ENCODE assay signal across 21 mouse cellular contexts in the genomic region with DNA sequence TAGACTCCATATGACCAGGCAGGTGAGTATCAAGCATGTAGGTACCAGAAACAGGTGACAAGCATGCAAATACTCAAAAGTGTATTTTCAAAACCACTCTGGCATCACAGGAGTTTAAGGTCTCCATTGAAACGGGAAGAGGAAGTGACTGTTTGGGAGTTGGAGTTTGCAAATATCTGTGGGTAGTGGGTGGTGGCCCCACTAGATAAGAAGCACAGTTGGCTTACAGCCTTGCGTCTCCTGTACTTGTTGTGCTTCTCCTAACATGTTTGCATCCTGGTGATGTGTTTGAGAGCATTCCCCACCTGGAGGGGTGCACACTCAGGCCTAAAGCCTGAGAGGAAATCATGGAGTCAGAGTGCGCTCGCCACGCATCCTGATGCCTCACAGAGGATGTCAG. TPM values are rescaled to one million over a fixed set of nuclear protein-coding genes. Genes with fewer than 3 reads are reported as not detected.
A peak's percentile ranks its signal among the peaks of the same experiment; 100 is the strongest.
DNase-seq lines count a peak whose midpoint lies in the region; ATAC-seq and TF ChIP-seq lines count a peak whose summit lies in the region.
"Had no signal": no experiment of that assay in that cellular context is flagged by ENCODE, and none has a peak within 500 bp of the region (broad histone marks: within the 10 kb centered on the region; RNA-seq: fewer than 3 reads in every experiment).

No protein-coding gene starts in this region.

- H3K27ac ChIP-seq in liver, postnatal 0 days (ENCODE audit: low read depth), result no peak overlapping the region
- H3K27ac ChIP-seq in intestine, embryonic 15.5 days, result no peak overlapping the region
- H3K27ac ChIP-seq: embryonic facial prominence, embryonic 15.5 days; forebrain, embryonic 10.5 days; forebrain, embryonic 15.5 days; heart, embryonic 13.5 days; hindbrain, embryonic 15.5 days had no signal

- no peaks in the 10 kb centered on the region for H3K36me3 ChIP-seq in liver, postnatal 0 days (replicated peaks; ENCODE audit: insufficient read depth, low read length)
- H3K36me3 ChIP-seq in intestine, embryonic 15.5 days, result no peaks in the 10 kb centered on the region
- H3K36me3 ChIP-seq: embryonic facial prominence, embryonic 15.5 days; forebrain, embryonic 10.5 days; forebrain, embryonic 15.5 days; heart, embryonic 13.5 days; hindbrain, embryonic 15.5 days had no signal

- no peak for TF ChIP-seq CTCF in liver, postnatal 0 days (IDR thresholded peaks at IDR 0.05; ENCODE audit: low read depth)

- H3K4me3 ChIP-seq in liver, postnatal 0 days (ENCODE audit: low read depth, low read length), result no peak overlapping the region
- H3K4me3 ChIP-seq in intestine, embryonic 15.5 days (replicated peaks), result no peak overlapping the region
- H3K4me3 ChIP-seq: embryonic facial prominence, embryonic 15.5 days; erythroblast, embryonic 14.5 days; forebrain, embryonic 10.5 days; forebrain, embryonic 15.5 days; heart, embryonic 13.5 days; hindbrain, embryonic 15.5 days had no signal

- peak; percentile 46 for DNase-seq in kidney, postnatal 10 days
- DNase-seq in kidney, adult 18-20 months, result no peak
- DNase-seq in MEL-GATA-1-ER (ENCODE audit: extremely low read depth, low read depth), result peak; percentile 91
- no peak for DNase-seq in liver, postnatal 0 days
- no peak for DNase-seq in heart, adult 9 months (ENCODE audit: low spot score in 2 of 2)
- DNase-seq in right cerebral cortex, postnatal 10 days (ENCODE audit: low spot score in 2 of 2), result no peak
- DNase-seq: adrenal gland, postnatal 25 days; cerebellum, adult 18-20 months; cerebellum, adult 9-11 months; cerebellum, postnatal 36 days; embryo, embryonic 11 days; gastrocnemius, postnatal 14 days; heart, postnatal 36 days had no signal

- no peak overlapping the region for H3K4me2 ChIP-seq in liver, postnatal 0 days (ENCODE audit: low read depth, low read length)
- no peak overlapping the region for H3K4me2 ChIP-seq in intestine, embryonic 15.5 days (replicated peaks)
- H3K4me2 ChIP-seq: embryonic facial prominence, embryonic 15.5 days; forebrain, embryonic 15.5 days; heart, embryonic 13.5 days; hindbrain, embryonic 15.5 days had no signal

- H3K9ac ChIP-seq in liver, postnatal 0 days (replicated peaks), result no peak overlapping the region
- H3K9ac ChIP-seq in intestine, embryonic 15.5 days, result no peak overlapping the region
- H3K9ac ChIP-seq: embryonic facial prominence, embryonic 15.5 days; forebrain, embryonic 15.5 days; heart, embryonic 13.5 days; hindbrain, embryonic 15.5 days had no signal

- 40% methylated on average over 5 of the region's 5 CpGs for WGBS in liver, postnatal 0 days (ENCODE audit: insufficient replicate concordance)
- WGBS in intestine, embryonic 15.5 days, result 80% methylated on average over 5 of the region's 5 CpGs

- no peaks in the 10 kb centered on the region; the same call in 1 of the 2 replicates for H3K9me3 ChIP-seq in liver, postnatal 0 days (ENCODE audit: low read length)
- no peaks in the 10 kb centered on the region for H3K9me3 ChIP-seq in intestine, embryonic 15.5 days
- H3K9me3 ChIP-seq: embryonic facial prominence, embryonic 15.5 days; forebrain, embryonic 10.5 days; forebrain, embryonic 15.5 days; heart, embryonic 13.5 days; hindbrain, embryonic 15.5 days had no signal

- peak; percentile 38; the same call in 1 of the 2 replicates for TF ChIP-seq EP300 in liver, postnatal 0 days (IDR thresholded peaks at IDR 0.05; ENCODE audit: low read depth)

- no peaks in the 10 kb centered on the region for H3K4me1 ChIP-seq in liver, postnatal 0 days (ENCODE audit: insufficient read depth)
- H3K4me1 ChIP-seq in intestine, embryonic 15.5 days (replicated peaks), result no peaks in the 10 kb centered on the region; the same call in 1 of the 2 replicates

- ATAC-seq in granulocyte monocyte progenitor cell, adult 5-6 weeks (replicated peaks; ENCODE audit: poor library complexity, severe bottlenecking), result 0 out of 2 replicates have a peak, but pooled peaks have one; percentile 25
- no peak for ATAC-seq in liver, postnatal 0 days
- no peak for ATAC-seq in intestine, embryonic 15.5 days
- ATAC-seq: forebrain, embryonic 15.5 days had no signal

- H3K27me3 ChIP-seq in liver, postnatal 0 days (ENCODE audit: insufficient read depth, low read length), result no peaks in the 10 kb centered on the region
- no peaks in the 10 kb centered on the region for H3K27me3 ChIP-seq in intestine, embryonic 15.5 days (replicated peaks)
- H3K27me3 ChIP-seq: embryonic facial prominence, embryonic 15.5 days; forebrain, embryonic 15.5 days; heart, embryonic 13.5 days; hindbrain, embryonic 15.5 days had no signal

RNA-seq across cellular contexts. Expression of a gene that starts 49.9 kb away (rescaled TPM):
- 0.34 and 0.56 TPM in 2 replicates for total RNA-seq in granulocyte monocyte progenitor cell, adult 5-6 weeks (2014; fragmentation: Nextera tagmentation)
- 0.78 and 2.9 TPM in 2 replicates for total RNA-seq in granulocyte monocyte progenitor cell, adult 5-6 weeks (2017)
- 208 and 246 TPM in 2 replicates for polyA plus RNA-seq in liver, postnatal 0 days (2015; fragmentation: Nextera tagmentation; extraction: Ambion mirVana)
- polyA plus RNA-seq in intestine, embryonic 15.5 days (2015; fragmentation: Nextera tagmentation; extraction: Ambion mirVana), result 174 and 190 TPM in 2 replicates

Comparison
In these comparisons a context has a peak if more than half of its experiments do, and no peak if none do; other contexts are left out.
1. DNase-seq: peak in kidney, postnatal 10 days (single experiment) and MEL-GATA-1-ER (single experiment); none in kidney, adult 18-20 months (single experiment), liver, postnatal 0 days (single experiment), heart, adult 9 months (0 of 2) and right cerebral cortex, postnatal 10 days (0 of 2).